Mouse (Mus musculus): ENCODE results near the gene Fgr.

Fgr gene

DNA sequence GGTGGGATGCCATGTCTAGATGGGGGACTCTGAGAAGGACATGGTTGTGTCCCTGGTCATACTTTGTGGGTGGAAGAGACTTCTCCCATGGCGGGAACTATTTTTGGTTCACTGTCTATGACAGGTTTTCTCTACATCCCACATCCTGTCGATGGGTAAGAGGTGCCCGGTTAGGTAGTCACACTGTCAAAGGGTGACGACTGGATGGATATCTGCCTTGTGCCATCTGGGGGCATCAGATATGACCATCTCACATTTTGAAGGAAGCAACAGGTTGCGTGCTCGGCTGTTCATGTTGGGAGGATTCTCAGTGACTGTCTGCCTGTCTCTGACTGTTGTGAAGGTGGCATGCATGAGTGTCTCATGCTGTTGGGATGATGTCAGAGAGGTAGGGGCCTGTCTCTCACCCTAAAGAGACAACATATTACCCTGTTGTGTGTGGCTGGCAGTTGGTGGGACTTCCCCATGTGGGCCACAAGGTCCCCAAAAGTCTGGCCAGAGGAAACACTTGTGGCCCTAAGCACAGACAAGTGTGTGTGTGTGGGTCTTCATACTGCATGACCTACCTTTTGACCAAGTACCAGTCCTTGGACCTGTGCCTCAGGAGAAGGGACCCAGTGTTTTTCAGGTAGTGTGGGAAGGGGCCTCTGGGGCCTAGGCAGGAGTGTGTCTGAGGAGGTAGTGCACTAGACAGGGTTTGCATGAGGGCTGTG, 77.1 kb downstream of the Fgr start:
- no peak for DNase-seq (ENCODE audit: low read depth, low spot score)

DNA sequence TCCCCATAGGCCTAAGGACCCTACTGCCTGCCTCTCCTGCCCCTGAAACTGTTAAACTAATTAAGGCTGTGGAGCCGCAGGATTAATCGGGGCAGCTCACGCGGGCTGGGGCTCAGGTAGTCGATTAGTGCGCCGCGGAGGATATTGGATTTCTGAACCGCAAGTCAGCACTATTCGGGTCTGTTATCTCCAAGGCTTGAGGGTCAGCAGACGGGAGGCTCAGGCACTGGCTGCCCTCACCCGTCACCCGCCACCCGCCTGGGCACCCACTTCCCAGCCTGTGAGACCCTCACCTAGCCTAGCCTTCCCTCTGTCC, 77.6 kb downstream of the Fgr start:
- no peak for DNase-seq (ENCODE audit: low read depth, low spot score)
